Mouse (Mus musculus) heart, adult 11 months (tissue): ENCODE data around the gene L3hypdh.

Experiments used
- DNase-seq: peaks from one replicate; pipeline ENCODE4 v3.0.0; 2022

L3hypdh gene

DNA sequence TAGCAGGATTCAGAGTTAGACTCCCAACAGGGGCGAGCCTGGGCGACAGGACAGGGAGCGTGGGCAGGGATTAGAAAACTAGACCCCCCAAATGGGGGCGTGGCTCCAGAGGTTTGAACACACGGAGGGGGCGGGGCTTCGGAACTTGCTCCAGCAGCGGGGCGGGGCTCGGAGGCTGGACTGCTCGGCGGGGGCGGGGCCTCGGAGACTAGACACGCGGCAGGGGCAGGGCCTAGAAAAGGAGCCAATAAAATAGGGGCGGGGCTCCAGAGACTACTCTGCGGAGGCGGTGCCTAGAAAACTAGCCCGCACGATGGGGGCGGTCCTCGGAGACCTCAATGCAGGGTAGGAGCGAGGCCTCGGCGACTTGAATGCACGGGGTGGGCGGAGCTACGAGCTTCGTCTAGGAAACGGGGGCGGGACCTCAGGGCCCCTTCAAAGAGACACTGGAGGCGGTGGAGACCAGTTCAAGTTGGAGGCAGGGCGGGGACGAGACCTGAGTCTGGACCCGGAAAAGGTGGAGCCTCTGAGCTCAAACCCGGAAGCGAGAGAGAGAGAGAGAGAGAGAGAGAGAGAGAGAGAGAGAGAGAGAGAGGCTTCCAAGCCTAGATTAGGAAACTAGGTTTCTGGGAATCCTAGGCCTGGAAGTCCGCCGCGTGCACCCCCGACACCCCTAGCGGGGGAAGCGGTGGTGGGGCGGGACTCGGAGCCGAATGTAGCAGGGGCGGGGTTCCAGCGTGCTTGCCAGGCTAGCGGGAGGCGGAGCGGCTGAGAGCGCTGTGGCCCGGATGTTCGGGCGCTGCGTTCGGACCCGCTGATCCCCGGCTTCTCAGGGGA, at the start of gene L3hypdh, which contains the start of gene Jkamp:
Gene L3hypdh, minus strand, starts transcription at position 111 of the 837 bp plus-strand sequence.
Gene Jkamp, plus strand, starts transcription at position 261 of the 837 bp plus-strand sequence.
- peak; percentile 100 for DNase-seq

DNA sequence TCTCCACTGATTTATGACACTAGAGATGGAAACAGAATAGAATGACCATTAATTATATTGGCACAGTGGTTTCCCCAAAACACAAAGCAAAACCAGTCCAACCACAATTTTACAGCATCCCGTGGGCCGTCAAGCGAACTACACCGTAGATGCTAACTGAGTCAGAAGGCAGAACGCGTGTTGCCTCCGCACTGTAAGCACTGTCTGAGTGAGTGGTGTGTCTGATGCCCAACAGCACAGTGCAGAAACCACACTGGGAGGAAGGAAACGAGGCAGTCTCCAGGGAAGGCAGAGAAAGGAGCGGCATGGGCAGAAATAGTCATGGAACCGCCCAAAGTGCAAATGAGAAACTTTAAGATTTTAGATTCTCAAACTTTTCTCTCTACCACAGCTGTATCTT, 44.0 kb upstream of the L3hypdh start:
- no peak for DNase-seq

DNA sequence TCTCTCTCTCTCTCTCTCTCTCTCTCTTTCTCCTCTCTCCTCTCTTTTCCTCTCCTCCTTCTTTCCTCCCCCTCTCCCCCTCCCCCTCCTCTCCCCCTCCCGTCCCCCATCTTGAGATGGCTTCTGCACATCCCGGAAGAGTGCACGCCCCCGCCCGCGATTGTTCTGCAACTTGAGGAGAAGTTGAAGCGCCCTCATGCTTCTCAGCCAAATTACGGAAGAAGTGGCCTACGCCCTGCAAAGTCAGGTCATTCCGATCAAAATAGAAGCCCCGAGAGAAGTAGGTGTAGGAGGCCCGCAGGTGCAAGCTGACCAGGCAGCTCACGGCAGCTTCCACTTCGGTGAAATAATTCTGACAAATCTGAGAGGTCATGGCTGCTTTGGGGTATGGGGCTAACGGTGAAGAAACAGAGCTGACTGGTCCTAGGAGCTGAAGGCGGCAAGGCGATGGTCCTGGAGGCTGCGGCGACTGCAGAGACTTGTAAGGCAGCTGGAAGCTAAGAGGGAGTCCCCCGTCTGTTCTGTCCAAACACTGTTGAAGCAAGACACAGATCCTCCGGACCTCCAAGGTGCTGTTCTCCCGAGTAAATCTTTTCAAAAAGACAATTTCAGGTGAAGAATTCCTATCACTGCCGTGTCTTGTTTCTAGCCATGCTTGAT, 30.6 kb upstream of the L3hypdh start:
- DNase-seq: peak; percentile 76

DNA sequence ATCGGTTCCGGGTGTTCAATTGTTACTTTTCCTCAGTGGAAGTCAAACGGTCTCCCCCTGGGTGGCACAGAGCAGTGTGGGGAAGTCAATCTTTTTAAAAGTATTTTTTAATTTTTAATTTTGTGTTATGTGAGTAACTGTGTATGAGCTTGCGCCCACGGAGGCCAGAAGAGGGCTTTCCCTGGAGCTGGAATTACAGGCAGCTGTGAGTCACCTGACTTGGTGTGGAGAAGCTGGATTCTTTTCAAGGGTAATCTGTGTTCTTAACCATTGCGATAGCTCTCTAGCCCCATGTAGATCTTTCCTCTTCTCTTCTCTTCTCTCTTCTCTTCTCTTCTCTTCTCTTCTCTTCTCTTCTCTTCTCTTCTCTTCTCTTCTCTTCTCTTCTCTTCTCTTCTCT, 29.9 kb upstream of the L3hypdh start:
- peak; percentile 82 for DNase-seq

DNA sequence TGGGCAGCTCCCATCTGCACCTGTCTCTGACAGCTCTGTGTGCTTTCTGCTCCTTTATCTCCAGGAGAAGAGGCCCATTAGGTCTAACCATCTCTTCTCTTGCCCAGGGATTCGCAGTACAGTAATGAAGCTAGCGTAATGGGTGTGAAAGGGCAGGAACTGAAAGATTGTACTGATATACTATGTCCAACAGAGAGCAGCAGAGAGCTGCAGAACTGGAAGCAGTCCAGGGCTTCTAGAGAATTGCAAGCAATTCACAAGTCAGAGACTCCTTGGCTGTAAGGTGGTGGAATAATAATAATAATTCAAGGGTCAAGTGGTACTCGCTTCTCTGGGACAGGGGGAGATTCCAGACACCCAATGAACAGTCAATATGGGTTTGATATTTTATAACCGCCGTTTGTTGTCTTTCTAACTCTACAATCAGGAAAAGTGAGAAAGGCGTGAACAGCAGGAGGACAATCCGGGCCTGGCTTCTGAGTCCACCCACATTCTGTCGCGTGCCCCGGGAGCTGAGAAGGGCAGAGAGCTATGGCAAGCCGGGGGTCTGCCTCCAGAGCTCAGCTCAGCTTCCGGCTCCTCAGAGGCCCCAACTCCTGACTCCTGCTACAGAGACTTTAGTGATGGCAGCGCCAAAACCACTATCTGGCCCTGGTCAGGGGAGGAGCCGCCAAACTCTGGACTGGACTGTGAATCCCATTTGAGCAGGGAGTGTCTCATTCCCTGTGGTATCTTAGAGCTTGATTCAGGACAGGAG, 19.5 kb upstream of the L3hypdh start:
- peak; percentile 91 for DNase-seq

DNA sequence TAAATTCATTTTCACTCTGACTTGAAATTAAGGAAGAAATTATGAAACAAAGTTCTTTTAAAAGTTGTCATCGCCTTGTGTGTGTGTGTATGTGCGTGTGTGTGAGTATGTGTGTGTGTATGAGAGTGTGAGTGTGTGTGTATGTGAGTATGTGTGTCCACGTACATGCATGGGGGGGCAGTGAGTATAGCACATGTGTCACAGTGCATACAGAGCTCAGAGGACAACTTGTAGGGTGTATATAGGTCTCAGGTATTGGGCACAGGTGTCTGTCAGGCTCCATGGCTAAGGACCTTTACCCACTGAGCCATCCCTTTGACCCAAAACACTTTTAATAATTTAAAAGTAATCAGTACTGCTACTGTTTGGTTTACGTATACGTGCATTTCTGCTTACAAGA, 18.8 kb upstream of the L3hypdh start:
- peak; percentile 74 for DNase-seq

DNA sequence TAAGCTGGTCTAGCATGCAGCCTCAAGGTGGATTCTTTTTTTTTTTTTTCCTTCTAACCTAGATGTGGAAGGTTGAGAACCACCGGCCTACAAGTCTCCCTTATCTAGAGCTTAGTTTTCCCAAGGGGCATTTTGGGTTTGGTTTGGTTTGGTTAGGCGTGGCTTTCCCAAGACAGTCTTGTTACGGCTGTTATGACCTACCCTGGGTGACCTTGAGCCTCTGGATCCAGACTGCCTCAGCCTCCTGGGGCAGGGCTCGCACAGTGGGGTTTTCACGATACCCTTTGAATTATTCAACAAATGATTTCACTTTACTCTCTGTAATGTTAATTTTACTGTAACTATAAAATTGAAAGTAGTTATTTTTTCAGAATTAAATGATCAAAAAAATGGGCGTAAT, 17.5 kb upstream of the L3hypdh start:
- DNase-seq: peak; percentile 61

DNA sequence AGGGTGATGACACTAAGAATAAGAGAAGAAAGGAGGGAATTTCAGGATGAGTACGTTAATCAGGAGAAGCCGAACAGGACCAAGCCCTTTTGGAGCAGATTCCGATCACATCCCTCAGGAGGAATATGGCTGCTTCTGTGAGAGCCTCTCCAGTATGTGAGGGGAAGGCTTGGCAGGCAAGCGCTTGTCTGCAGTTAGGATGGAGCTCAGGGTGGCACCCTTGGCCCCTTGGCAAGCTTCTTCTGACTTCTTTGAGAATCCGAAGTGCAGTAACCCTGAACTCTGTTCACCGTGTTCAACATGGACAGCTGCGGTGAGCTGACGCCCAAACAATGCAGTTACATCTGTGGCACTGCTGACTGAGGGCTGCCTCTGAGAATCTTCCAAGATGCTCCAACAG, 11.7 kb upstream of the L3hypdh start:
- DNase-seq: peak; percentile 71

DNA sequence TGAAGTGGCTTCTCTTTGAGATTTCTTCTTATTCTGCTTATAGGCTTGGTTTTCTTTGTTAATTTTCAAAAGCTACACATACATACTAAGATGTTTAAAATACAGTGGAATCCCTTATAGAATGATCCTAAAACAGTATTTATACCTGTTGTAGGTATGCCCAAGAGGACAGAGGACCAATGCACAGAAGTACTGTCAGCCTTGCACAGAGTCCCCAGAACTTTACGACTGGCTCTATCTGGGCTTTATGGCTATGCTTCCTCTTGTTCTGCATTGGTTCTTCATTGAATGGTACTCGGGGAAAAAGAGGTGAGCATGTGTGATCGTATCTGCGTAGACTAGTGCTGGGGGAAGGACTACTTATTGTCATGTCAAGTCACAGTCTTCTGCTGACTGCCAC, 4.6 kb upstream of the L3hypdh start:
- peak; percentile 51 for DNase-seq

DNA sequence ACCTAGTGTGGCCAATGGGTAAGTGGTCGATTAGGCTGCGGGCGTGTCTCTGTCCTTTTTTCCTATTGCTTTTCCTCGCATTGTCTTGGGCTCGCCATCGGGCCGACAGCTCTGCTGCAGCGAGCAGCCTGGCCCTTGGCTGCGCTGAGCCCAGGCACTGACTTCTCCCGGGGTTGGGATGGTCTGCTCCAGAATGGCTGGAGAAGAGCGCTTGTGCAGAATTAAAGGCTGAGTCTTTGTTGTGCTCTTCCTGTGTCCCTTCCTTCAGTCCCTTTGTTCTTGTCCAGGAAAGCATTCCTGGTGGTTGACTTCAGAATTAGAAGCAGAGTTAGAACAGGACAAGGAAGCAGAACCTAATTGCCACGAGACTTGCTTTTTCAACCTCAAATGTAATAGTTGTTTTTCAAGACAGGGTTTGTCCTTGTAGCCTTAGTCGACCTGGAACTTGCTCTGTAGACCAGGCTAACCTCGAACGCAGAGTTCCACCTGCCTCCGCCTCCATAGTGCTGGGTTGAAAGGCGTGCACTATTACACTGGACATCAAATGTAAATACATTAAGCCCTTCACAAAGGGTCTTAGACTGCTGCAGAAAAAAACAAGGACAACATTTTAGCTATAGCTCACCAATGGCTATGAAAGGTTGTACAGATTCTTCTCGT, 1.1 kb upstream of the L3hypdh start:
- DNase-seq: peak; percentile 91

DNA sequence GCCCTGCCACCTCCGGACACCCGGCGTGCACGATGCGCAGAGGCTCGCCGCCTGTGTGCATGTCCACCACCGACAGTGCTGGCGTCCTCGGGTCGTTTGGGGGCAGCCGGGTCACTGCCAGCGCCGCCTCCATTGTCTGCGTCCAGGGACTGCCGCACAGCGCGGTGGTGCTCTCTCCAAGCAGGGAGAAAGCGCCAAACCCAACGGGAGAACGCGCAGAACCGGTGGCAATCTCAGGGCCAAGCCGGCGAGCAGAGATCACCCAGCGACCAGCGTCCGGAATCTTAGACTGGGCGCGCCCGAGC, 263 bp downstream of the L3hypdh start:
- no peak for DNase-seq

DNA sequence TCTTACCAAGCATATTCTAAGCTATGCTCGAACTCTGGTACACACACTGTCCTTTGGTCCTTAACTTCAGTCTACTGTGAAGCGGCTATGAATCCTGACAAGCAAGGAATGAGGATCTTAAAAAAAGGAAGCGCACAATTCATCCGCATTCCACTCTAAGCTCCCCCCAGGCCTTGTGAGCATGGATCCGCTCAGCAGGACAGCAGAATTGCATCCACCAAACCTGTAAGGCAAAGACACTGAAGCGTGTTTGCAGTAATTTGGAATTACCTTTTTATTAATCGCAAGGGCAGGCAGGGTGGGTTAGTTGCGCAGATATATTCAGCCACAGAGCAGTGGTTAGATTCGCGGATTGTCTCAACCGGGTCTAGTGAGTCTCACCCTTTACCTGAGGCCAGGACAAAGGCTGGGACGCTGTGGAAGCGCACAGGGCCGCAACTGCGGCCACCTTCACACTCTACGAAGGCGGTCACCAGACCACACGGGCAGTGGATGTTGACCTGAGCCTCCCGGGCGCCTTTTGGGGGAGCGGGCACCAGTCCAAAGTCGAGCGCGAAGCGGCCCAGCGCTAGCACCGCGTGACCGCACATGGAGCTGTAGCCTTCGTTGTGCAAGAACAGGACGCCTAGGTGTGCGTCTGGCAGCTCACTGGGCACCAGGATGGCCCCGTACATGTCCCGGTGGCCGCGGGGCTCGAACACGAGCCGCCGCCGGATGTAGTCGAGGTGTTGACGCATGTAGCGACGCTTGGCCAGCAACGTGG, 797 bp downstream of the L3hypdh start:
- no peak for DNase-seq

DNA sequence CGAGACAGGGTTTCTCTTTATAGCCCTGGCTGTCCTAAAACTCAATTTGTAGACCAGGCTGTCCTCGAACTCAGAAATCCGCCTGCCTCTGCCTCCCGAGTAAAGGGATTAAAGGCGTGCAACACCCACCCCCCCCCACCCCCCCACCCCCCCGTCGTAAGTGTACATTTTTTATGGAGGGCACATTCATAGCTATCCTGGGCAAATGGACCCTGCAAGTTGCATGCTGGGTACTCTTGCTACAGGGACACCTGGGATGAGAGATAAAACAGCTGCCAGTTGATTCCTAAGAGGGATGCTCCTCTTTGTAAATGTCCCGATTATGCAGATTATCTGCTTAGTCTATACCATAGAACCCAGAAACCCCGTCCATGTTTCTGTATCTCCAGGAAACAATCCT, 2.0 kb downstream of the L3hypdh start:
- peak; percentile 71 for DNase-seq

DNA sequence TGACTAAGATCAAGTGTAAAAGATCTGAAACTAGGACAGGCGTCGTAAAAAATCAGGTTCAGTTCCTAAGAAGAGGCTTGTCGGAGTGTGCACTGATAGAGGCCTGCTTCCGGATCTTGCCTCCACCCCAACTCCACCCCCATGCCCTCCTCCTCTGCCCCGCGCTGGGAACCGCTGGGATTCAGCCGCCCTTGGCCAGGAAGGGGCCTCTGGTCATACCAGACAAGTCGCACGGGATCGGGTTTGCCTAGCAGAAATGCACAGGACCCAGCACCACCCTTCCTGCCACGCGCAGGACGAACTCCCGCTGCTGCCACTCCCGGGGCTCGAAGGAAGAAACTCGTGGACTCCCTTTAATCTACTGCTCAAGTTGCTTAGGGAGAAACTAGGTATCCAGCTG, 2.9 kb downstream of the L3hypdh start:
- peak; percentile 88 for DNase-seq

DNA sequence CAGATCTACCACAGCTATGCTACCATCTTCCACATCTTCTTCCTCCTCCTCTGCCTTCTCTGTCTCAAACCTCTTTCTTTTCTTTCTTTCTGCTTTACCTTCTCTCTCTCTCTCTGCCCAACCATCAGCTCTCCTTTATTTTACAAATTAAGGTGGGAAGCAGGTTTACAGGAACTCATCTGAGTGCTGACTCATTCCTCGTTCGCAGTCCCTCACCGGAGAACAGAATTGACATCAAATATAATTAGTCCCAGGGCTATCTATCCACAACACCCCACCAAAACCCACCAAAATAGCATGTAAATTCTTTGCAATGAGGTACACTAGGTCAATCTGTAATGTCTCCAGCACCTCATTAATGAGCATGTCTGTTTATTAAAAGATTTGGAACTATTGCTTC, 3.3 kb downstream of the L3hypdh start:
- peak; percentile 33 for DNase-seq

DNA sequence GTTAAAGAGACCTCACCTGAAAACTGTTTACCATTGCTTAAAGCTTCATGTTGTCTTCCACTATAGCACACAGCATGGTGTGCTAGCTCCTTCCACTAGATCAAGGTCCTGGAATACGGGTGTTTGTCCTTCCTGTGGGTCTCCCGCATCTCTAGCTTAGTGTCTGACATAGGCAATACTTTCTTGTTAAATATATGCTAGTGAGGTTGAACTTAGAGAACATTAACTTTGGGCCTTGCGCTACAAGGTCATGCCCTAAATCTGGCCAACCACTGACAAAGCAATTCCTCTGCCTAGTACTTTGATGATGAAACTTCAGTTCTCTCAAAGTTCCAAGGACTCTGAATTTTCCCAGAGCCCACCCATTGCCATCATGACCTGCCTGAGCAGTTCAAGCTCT, 7.0 kb downstream of the L3hypdh start:
- no peak for DNase-seq

DNA sequence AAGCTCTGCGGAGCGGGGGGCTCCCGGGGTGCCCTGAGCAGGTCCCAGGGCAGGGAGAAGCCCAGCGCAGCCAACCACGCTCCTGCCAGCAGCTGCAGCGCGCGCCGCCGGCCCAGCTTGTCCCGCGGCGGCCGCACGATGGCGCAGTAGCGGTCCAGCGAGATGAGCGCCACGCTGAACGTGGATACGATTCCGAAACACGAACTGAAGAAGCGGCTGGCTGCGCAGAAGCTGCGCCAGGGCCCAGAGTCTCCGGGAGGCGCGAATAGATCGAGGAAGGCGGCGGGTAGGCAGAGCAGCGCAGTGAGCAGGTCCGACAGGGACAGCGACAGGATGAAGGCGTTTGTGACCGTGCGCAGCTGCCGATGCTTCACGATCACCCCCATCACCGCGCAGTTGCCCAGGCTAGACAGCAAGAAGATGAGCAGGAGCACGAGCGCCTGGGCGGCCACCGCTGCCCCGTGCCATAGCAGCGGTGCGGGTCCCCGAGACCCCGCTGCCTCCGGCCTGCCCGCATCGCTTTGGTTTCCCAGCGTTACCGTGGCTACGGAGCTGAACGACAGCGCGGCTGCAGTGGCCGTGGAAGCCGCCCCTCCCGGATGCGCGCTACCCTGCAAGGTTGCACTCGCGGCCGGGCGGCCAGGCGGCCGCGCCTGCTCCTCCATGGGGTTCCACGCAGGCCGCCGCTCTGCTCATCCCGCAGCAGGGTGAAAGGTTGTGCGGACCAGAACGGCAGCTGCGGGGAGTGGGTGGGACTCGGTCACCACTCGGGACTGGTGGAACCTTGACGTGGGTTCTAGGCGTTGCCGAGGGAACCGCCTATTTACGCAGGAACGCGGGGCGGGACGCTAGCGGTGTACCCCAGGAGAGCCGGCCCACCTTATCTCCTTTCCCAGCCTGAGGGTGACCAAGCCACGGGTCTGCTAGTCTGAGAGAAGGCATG, 14.6 kb downstream of the L3hypdh start, which contains the start of gene Gpr135:
Gene Gpr135, minus strand, starts transcription at position 799 of the 943 bp plus-strand sequence.
- DNase-seq: peak; percentile 98

DNA sequence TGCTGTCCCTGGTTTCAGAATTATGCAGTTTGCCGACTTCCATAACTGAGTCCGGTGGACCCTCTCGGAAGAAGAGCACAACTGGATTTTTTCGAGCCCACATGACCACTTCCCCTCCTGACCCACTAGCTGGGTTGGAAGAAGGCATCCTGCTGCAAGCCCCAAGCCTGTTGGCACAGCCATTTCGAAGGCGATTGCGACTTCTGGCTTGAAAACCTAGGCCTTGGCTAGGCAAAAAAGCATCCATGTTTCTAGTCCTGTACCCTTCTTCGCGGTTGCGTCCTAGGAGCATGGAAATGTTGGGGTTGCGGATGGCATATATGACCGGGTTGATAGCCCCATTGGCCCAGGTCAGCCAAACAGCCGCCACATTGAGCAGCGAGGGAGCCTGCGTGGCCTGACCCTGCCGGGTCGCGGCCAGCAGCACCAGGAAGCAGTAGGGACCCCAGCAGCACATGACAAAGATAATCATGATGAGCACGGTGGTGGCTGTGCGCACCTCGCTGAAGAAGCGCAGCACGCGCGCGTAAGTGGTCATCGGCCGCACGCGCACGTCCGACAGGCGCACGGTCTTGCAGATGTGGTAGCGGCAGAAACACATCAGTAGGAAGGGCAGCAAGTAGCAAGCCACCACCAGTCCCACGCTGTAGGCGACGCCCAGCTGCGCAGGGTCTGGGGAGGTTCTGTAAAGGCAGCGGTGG, 15.5 kb downstream of the L3hypdh start:
- DNase-seq: no peak

DNA sequence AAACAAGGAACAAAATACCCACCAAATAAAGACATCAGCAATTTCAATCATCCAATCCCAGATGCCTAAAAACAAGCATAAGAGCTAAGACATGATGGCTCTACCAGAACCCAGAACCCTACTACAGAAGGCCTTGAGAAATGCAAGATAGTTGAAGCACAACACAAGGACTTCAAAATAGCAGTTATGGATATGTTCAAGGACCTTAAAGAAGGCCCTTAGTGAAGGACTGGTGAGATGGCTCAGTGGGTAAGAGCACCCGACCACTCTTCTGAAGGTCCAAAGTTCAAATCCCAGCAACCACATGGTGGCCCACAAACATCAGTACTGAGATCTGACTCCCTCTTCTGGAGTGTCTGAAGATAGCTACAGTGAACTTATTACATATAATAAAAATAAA, 27.5 kb downstream of the L3hypdh start:
- DNase-seq: peak; percentile 10

DNA sequence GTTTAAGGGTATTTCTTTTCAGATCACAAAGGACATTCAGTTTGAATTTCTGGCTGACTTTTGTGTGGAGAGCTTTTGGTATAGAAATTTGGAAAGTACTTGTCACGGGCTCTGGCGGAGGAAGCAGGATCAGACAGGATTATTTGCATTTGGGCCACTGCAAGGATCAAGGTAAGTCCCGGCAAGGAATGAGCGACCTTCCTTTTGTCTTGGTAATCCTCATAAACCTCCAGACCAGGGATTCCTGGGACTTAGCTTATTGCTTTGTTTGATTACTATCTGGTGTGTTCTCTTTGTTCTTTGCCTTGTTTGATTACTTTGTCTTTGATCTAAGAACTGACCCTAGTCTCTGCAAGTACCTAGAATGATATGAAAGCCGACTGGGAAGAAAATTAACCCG, 31.4 kb downstream of the L3hypdh start:
- peak; percentile 70 for DNase-seq
